Mouse (Mus musculus) ES-E14 (cell line): ENCODE data around the gene Zfp553. TPM values are rescaled to one million over a fixed set of nuclear protein-coding genes. Genes with fewer than 3 reads are reported as not detected.

ENCODE experiments used
- DNase-seq: peaks from one replicate; pipeline ENCODE4 v3.0.0-alpha.2; 2013; ENCODE audit warnings: low read depth, low spot score
- H3K27ac ChIP-seq: 2 replicates; pipeline ENCODE4 v1.5.1; 2012; ENCODE audit warnings: low read depth, mild to moderate bottlenecking, low read length, moderate library complexity, mixed read lengths; ENCODE audit not compliant: poor library complexity, insufficient read depth, severe bottlenecking
- H3K36me3 ChIP-seq: 2 replicates; pipeline ENCODE4 v1.6.1; 2012; ENCODE audit warnings: mild to moderate bottlenecking, low read length, moderate library complexity, mixed read lengths; ENCODE audit not compliant: control insufficient read depth, poor library complexity, insufficient read depth, severe bottlenecking
- H3K4me1 ChIP-seq, 2 experiments: fragments of 150-350 bp in 1 of 2; sonication (generic) in 1 of 2; 2 replicates each; pipeline ENCODE4 v1.6.1; 2012; ENCODE audit warnings: low read length in 2 of 2, mild to moderate bottlenecking in 1 of 2, mixed read lengths in 1 of 2; ENCODE audit not compliant: control insufficient read depth in 2 of 2, insufficient read depth in 2 of 2, poor library complexity in 1 of 2
- H3K4me3 ChIP-seq, 2 experiments: fragments of 150-350 bp in 1 of 2; sonication (generic) in 1 of 2; 2 replicates each; pipeline ENCODE4 v1.5.1; 2012; ENCODE audit warnings: low read length in 2 of 2, low read depth in 1 of 2, mild to moderate bottlenecking in 1 of 2, mixed read lengths in 1 of 2; ENCODE audit not compliant: insufficient read depth in 1 of 2, poor library complexity in 1 of 2, severe bottlenecking in 1 of 2
- H3K9ac ChIP-seq: 2 replicates; pipeline ENCODE4 v1.6.1; 2012; ENCODE audit warnings: low read depth, mild to moderate bottlenecking, low read length, mixed read lengths; ENCODE audit not compliant: poor library complexity, insufficient read depth, severe bottlenecking
- H3K9me3 ChIP-seq: fragments of 150-350 bp; sonication (generic); 2 replicates; pipeline ENCODE4 v1.6.1; 2012; ENCODE audit warnings: low read depth, mild to moderate bottlenecking, low read length; ENCODE audit not compliant: control insufficient read depth, insufficient read depth
- CHD2 ChIP-seq: IDR thresholded peaks from 2 replicates; pipeline ENCODE4 v1.6.1; 2014; ENCODE audit warnings: mild to moderate bottlenecking, low read depth, low read length, inconsistent platforms
- HCFC1 ChIP-seq: IDR thresholded peaks from 2 replicates; pipeline ENCODE4 v1.6.1; 2012; ENCODE audit warnings: low read length, inconsistent platforms, borderline replicate concordance; ENCODE audit not compliant: insufficient read depth
- MAFK ChIP-seq: IDR thresholded peaks from 2 replicates; pipeline ENCODE4 v1.6.1; 2014; ENCODE audit warnings: mild to moderate bottlenecking, low read depth, low read length, inconsistent platforms; ENCODE audit not compliant: insufficient read depth
- ZC3H11A ChIP-seq: IDR thresholded peaks from 2 replicates; pipeline ENCODE4 v1.6.1; 2012; ENCODE audit warnings: low read depth, mild to moderate bottlenecking, inconsistent platforms, low read length, borderline replicate concordance
- ZNF384 ChIP-seq: IDR thresholded peaks from 2 replicates; pipeline ENCODE4 v1.6.1; 2012; ENCODE audit warnings: low read depth, low read length, inconsistent platforms
- in situ Hi-C, 2 experiments: fragments of 600-800 bp; cut with MboI; formaldehyde crosslinking; loops; one replicate each; pipeline ENCODE4 v1.15.1; 2025; ENCODE audit warnings: low sequenced_read_pairs in 2 of 2, inconsistent platforms in 1 of 2; ENCODE audit not compliant: unreplicated experiment in 2 of 2
- total RNA-seq: library from RNA; depleted of rRNA; stranded (reverse); fragments of 300-350 nt; gene quantifications from 2 replicates; pipeline ENCODE4 v1.2.3, GENCODE M21; 2012

Zfp553 gene
- total RNA-seq, 1 experiment = 55.2 TPM

- in situ Hi-C loops = no loop called here
These were observed 45.5 kb upstream of the Zfp553 start for GRCm38 (mm10) chr7:127187351-127187750.

GRCm38 (mm10) chr7:127188305-127189276, 44.3 kb upstream of the Zfp553 start:
- TF ChIP-seq MAFK = no peak
- TF ChIP-seq ZC3H11A = no peak
- H3K9ac ChIP-seq = peak overlapping the region; percentile 41; the same call in 1 of the 2 replicates

More at GRCm38 (mm10) chr7:127187351-127187750, 45.5 kb upstream of the Zfp553 start:
- Histone ChIP-seq H3K27ac (no peak overlapping the region; the same call in 1 of the 2 replicates), H3K9me3 (no peaks in the 10 kb centered on the region), H3K4me3 (no peak overlapping the region), H3K9ac (no peak overlapping the region), H3K36me3 (peaks cover 7% of the 10 kb centered on the region), H3K4me1 (peaks cover 2 to 7% of the 10 kb centered on the region in 2 experiments; a peak in 3 of 4 replicates)
- 0 out of 2 replicates have a peak, but pooled peaks have one; percentile 6 for TF ChIP-seq ZNF384
- no peak for TF ChIP-seq HCFC1
- no peak for DNase-seq

GRCm38 (mm10) chr7:127190672-127191071, 42.2 kb upstream of the Zfp553 start:
- in situ Hi-C loops = no loop called here
- peaks cover 34% of the 10 kb centered on the region for H3K36me3 ChIP-seq
- no peak overlapping the region for H3K27ac ChIP-seq
- no peaks in the 10 kb centered on the region for H3K9me3 ChIP-seq
- no peak for DNase-seq
- TF ChIP-seq MAFK (no peak), ZC3H11A (no peak), HCFC1 (no peak), ZNF384 (no peak), CHD2 (no peak)
- H3K4me3 ChIP-seq = no peak overlapping the region
- no peak overlapping the region for H3K9ac ChIP-seq
- peaks cover 2 to 15% of the 10 kb centered on the region in 2 experiments; a peak in 3 of 4 replicates for H3K4me1 ChIP-seq

More at GRCm38 (mm10) chr7:127188305-127189276, 44.3 kb upstream of the Zfp553 start:
- DNase-seq = no peak
- no peak overlapping the region for H3K4me3 ChIP-seq
- peaks cover 2 to 7% of the 10 kb centered on the region in 2 experiments; a peak in 3 of 4 replicates for H3K4me1 ChIP-seq
- in situ Hi-C loops = no loop called here
- peaks cover 19% of the 10 kb centered on the region for H3K36me3 ChIP-seq
- no peaks in the 10 kb centered on the region for H3K9me3 ChIP-seq
- peak overlapping the region; percentile 1; the same call in 1 of the 2 replicates for H3K27ac ChIP-seq

- Histone ChIP-seq H3K27ac (no peak overlapping the region), H3K4me1 (peaks cover 6 to 22% of the 10 kb centered on the region in 2 experiments), H3K4me3 (no peak overlapping the region), H3K9ac (no peak overlapping the region), H3K9me3 (no peaks in the 10 kb centered on the region), H3K36me3 (peaks cover 45% of the 10 kb centered on the region)
- no peak for DNase-seq
- TF ChIP-seq ZNF384 (no peak), ZC3H11A (no peak), HCFC1 (no peak), MAFK (no peak), CHD2 (no peak)
- in situ Hi-C loops = no loop called here
These were observed 39.9 kb upstream of the Zfp553 start for GRCm38 (mm10) chr7:127192989-127193388.
